Mouse (Mus musculus) monocyte, adult 59 days (primary cell): ENCODE measurements around the gene Ppm1f. TPM values are rescaled to one million over a fixed set of nuclear protein-coding genes. Genes with fewer than 3 reads are reported as not detected.

Experiments used
- total RNA-seq, 2 experiments: library from RNA; stranded (reverse); gene quantifications; one replicate each; pipeline ENCODE4 v1.2.4; 2023

The Ppm1f gene
- total RNA-seq: 1 to 10 TPM; 7.1 to 7.6 TPM

DNA sequence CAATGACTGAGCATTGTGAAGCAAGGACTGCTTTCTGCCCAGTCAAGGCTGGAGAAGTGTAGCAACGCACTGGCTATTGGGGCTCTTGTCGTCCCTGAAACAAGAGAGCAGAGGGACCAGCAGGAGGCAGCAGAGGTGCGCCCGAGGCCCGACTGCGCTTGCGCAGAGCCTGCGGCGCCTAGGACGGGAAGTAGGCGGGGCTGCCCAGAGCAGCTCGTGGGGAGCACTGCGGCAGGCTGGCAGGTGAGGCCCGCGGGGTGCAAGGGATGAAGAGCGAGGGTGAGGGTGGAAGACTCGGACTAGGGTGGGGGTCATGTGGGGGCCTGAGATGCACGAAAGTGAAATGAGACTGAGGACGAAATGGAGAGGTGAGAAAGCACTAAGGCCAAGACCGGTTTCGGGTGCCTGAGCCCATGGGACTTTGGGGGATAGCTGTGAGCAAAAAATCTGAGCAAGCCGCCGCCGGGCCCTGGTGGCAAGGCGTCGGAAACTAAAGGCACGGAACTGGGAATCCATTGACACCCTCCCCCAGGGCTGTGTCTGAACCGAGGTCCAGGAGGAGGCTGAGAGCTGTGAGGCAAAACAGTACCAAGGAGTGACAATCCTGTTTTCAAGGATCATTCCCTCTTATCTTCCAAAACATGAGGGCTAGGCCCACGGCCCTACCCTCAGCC is at the start of gene Ppm1f:
Ppm1f (plus strand) TSS at position 88 of the 674 bp plus-strand sequence.

GRCm38 (mm10) chr16:16863978-16864377 is 32.3 kb upstream of the Ppm1f start, which contains the start of gene Igll1:
TSS of gene Igll1 (minus strand) at chr16:16863985.

GRCm38 (mm10) chr16:16870617-16871331 is 25.5 kb upstream of the Ppm1f start, which contains the start of the genes Top3b and Vpreb1:
TSS of gene Top3b (plus strand) at chr16:16870736.
TSS of gene Vpreb1 (minus strand) at chr16:16870843.

Other genes starting within 250 kb of the Ppm1f start
- gene Olfr19, start 220.1 kb upstream of the Ppm1f start, total RNA-seq: not detected
- gene Spag6l, start 67.0 kb upstream of the Ppm1f start, total RNA-seq: 1 to 10 TPM; 1.4 to 1.8 TPM
- gene Igll1, start 32.5 kb upstream of the Ppm1f start, total RNA-seq: not detected
- gene Top3b, start 25.7 kb upstream of the Ppm1f start, total RNA-seq: 10 to 100 TPM; 69.3 to 78.1 TPM
- not detected for gene Vpreb1, start 25.6 kb upstream of the Ppm1f start, total RNA-seq
- gene Mapk1, start 86.9 kb downstream of the Ppm1f start, total RNA-seq: 100 to 1,000 TPM; 127 to 135 TPM
- gene Ypel1, start 173.2 kb downstream of the Ppm1f start, total RNA-seq: under 1 TPM; 0.15 to 0.55 TPM
- 10 to 100 TPM; 90.6 to 96.3 TPM for gene Ppil2, start 214.8 kb downstream of the Ppm1f start, total RNA-seq
- gene 2610318N02Rik, start 228.7 kb downstream of the Ppm1f start, total RNA-seq: 1 to 10 TPM; 1.0 to 1.3 TPM
- gene Sdf2l1, start 235.9 kb downstream of the Ppm1f start, total RNA-seq: 10 to 100 TPM; 95.6 to 99.5 TPM
- gene Ydjc, start 248.2 kb downstream of the Ppm1f start, total RNA-seq: 1 to 10 TPM; 7.2 to 8.4 TPM